Mouse (Mus musculus) ES-Bruce4 (cell line): ENCODE measurements at regions not wholly inside any gene's neighbourhood (a gene's known extent, or its start where the extent isn't known, plus 50 kb on each side); places are given as distances from the start of the nearest gene placed in this dataset.

ENCODE experiments used
- H3K27ac ChIP-seq: 2 replicates; pipeline ENCODE4 v1.5.1; 2012; ENCODE audit warnings: low read length, inconsistent platforms; ENCODE audit not compliant: insufficient read depth
- H3K27me3 ChIP-seq: 2 replicates; pipeline ENCODE4 v1.6.1; 2012; ENCODE audit warnings: mild to moderate bottlenecking, low read length, inconsistent platforms; ENCODE audit not compliant: control insufficient read depth, poor library complexity, insufficient read depth, severe bottlenecking
- H3K36me3 ChIP-seq: 2 replicates; pipeline ENCODE4 v1.6.1; 2012; ENCODE audit warnings: inconsistent platforms, mild to moderate bottlenecking, low read length, moderate library complexity; ENCODE audit not compliant: control insufficient read depth, poor library complexity, insufficient read depth, severe bottlenecking
- H3K4me1 ChIP-seq: one replicate; pipeline ENCODE4 v1.8.1; 2011; ENCODE audit warnings: low read length; ENCODE audit not compliant: control insufficient read depth, insufficient read depth
- H3K4me3 ChIP-seq: 2 replicates; pipeline ENCODE4 v1.5.1; 2011; ENCODE audit warnings: low read depth, mild to moderate bottlenecking, low read length
- H3K9ac ChIP-seq: 2 replicates; pipeline ENCODE4 v1.6.1; 2012; ENCODE audit warnings: low read depth, mild to moderate bottlenecking, inconsistent platforms; ENCODE audit not compliant: poor library complexity, severe bottlenecking
- H3K9me3 ChIP-seq: replicated peaks from 2 replicates; pipeline ENCODE4 v1.6.1; 2012; ENCODE audit warnings: mild to moderate bottlenecking, low read length, inconsistent platforms; ENCODE audit not compliant: control insufficient read depth, poor library complexity, insufficient read depth, severe bottlenecking
- CTCF ChIP-seq: IDR thresholded peaks from one replicate; pipeline ENCODE4 v1.8.1; 2011; ENCODE audit warnings: low read depth, low read length
- EP300 ChIP-seq: IDR thresholded peaks from 2 replicates; pipeline ENCODE4 v1.6.1; 2011; ENCODE audit warnings: low read depth, low read length; ENCODE audit not compliant: insufficient read depth
- POLR2A ChIP-seq: IDR thresholded peaks from one replicate; pipeline ENCODE4 v1.8.1; 2011; ENCODE audit warnings: low read length; ENCODE audit not compliant: insufficient read depth

- no peaks in the 10 kb centered on the region for H3K36me3 ChIP-seq
- no peak overlapping the region for H3K4me3 ChIP-seq
- TF ChIP-seq CTCF, result no peak
- no peak for TF ChIP-seq POLR2A
- no peak for TF ChIP-seq EP300
- H3K9ac ChIP-seq, result no peak overlapping the region
- no peaks in the 10 kb centered on the region for H3K9me3 ChIP-seq
- H3K27ac ChIP-seq, result no peak overlapping the region
- no peaks in the 10 kb centered on the region for H3K4me1 ChIP-seq
- no peaks in the 10 kb centered on the region for H3K27me3 ChIP-seq
Measured at GRCm38 (mm10) chr15:42955167-42955566, 2821.0 kb downstream of the 9330182O14Rik start.

- H3K9me3 ChIP-seq, result no peaks in the 10 kb centered on the region; the same call in 1 of the 2 replicates
- H3K36me3 ChIP-seq, result no peaks in the 10 kb centered on the region
- H3K4me3 ChIP-seq, result no peak overlapping the region
- no peaks in the 10 kb centered on the region for H3K27me3 ChIP-seq
- no peak overlapping the region for H3K9ac ChIP-seq
- no peaks in the 10 kb centered on the region for H3K4me1 ChIP-seq
- no peak overlapping the region for H3K27ac ChIP-seq
- TF ChIP-seq POLR2A (no peak), CTCF (peak; percentile 46)
Measured at GRCm38 (mm10) chr15:42962747-42963338, 2828.7 kb downstream of the 9330182O14Rik start.

- H3K36me3 ChIP-seq, result no peaks in the 10 kb centered on the region
- no peaks in the 10 kb centered on the region for H3K27me3 ChIP-seq
- H3K4me3 ChIP-seq, result no peak overlapping the region
- TF ChIP-seq CTCF, result no peak
- no peak for TF ChIP-seq EP300
- no peak for TF ChIP-seq POLR2A
- no peak overlapping the region for H3K27ac ChIP-seq
- H3K9ac ChIP-seq, result no peak overlapping the region
- H3K9me3 ChIP-seq, result no peaks in the 10 kb centered on the region; the same call in 1 of the 2 replicates
- H3K4me1 ChIP-seq, result no peaks in the 10 kb centered on the region
Measured at GRCm38 (mm10) chr15:42965314-42965713, 2831.1 kb downstream of the 9330182O14Rik start.
